Mouse (Mus musculus): ENCODE results near the gene Pip4k2b. TPM values are rescaled to one million over a fixed set of nuclear protein-coding genes. Genes with fewer than 3 reads are reported as not detected.

Pip4k2b gene
- total and polyA plus RNA-seq, 3 experiments: 23.3 to 44.0 (median 30.8) TPM

GRCm38 (mm10) chr11:97742157-97742556 lies 2.3 kb downstream of the Pip4k2b start:
- Histone ChIP-seq H3K27me3 (replicated peaks) (no peaks in the 10 kb centered on the region), H3K36me3 (replicated peaks in 1 of 2; ENCODE audit: control insufficient read depth in 1 of 2, insufficient read depth in 1 of 2, low read length in 1 of 2) (peaks cover 8 to 44% of the 10 kb centered on the region in 2 experiments), H3K4me3 (replicated peaks in 1 of 3; ENCODE audit: low read depth in 2 of 3, low read length in 2 of 3, poor library complexity in 1 of 3) (no peak overlapping the region), H3K9me3 (replicated peaks; ENCODE audit: low read length) (peaks cover 2% of the 10 kb centered on the region), H3K4me2 (ENCODE audit: insufficient read depth, low read depth, poor library complexity, severe bottlenecking) (no peak overlapping the region), H3K9ac (ENCODE audit: insufficient read depth, low read depth) (no peak overlapping the region), H3K4me1 (ENCODE audit: control insufficient read depth in 1 of 2, insufficient read depth in 2 of 2) (peaks cover 6 to 31% of the 10 kb centered on the region in 2 experiments), H3K27ac (ENCODE audit: insufficient read depth, low read depth) (no peak overlapping the region), H3K79me2 (replicated peaks; ENCODE audit: control insufficient read depth, extremely low read depth, insufficient read depth, poor library complexity, severe bottlenecking) (peaks cover 36% of the 10 kb centered on the region)
- in situ Hi-C loops (cut with MboI; ENCODE audit: low pct_ligation_motif_present, low pct_unique_long_range_greater_than_20kb, low sequenced_read_pairs): no loop called here
- no peak for DNase-seq (ENCODE audit: extremely low read depth)
- dilution Hi-C loops (cut with MboI; ENCODE audit: extremely low pct_ligation_motif_present, extremely low pct_unique_long_range_greater_than_20kb, low sequenced_read_pairs): no loop called here
- TF ChIP-seq ZNF384 (IDR thresholded peaks at IDR 0.05; ENCODE audit: low read depth, low read length): no peak
- TF ChIP-seq ETS1 (conservative IDR thresholded peaks at IDR 0.05; ENCODE audit: low read depth, low read length): no peak
- TF ChIP-seq ZMIZ1 (IDR thresholded peaks at IDR 0.05; ENCODE audit: low read depth, low read length): no peak
- TF ChIP-seq CHD1 (IDR thresholded peaks at IDR 0.05; ENCODE audit: low read depth, low read length): no peak
- no peak for TF ChIP-seq TCF12 (IDR thresholded peaks at IDR 0.05; ENCODE audit: low read depth, low read length)
- TF ChIP-seq E2F4 (IDR thresholded peaks at IDR 0.05; ENCODE audit: insufficient replicate concordance, low read depth, low read length): no peak
- TF ChIP-seq ZKSCAN1 (IDR thresholded peaks at IDR 0.05; ENCODE audit: borderline replicate concordance, low read depth, low read length): no peak
- no peak for TF ChIP-seq NELFE (IDR thresholded peaks at IDR 0.05; ENCODE audit: low read depth, low read length)
- TF ChIP-seq SIN3A (IDR thresholded peaks at IDR 0.05; ENCODE audit: low read length): no peak
- no peak for TF ChIP-seq RCOR1 (conservative IDR thresholded peaks at IDR 0.05; ENCODE audit: low read depth, low read length)
- no peak for TF ChIP-seq SMC3 (IDR thresholded peaks at IDR 0.05; ENCODE audit: low read depth, low read length)
- no peak for TF ChIP-seq KAT2A (IDR thresholded peaks at IDR 0.05; ENCODE audit: insufficient replicate concordance, low read length)
- TF ChIP-seq USF2 (conservative IDR thresholded peaks at IDR 0.05; ENCODE audit: low read depth, low read length): no peak

GRCm38 (mm10) chr11:97740190-97740589 lies 4.3 kb downstream of the Pip4k2b start:
- H3K4me2 ChIP-seq (ENCODE audit: insufficient read depth, low read depth, poor library complexity, severe bottlenecking): no peak overlapping the region
- TF ChIP-seq CTCF (conservative IDR thresholded peaks at IDR 0.05 in 1 of 2, IDR thresholded peaks at IDR 0.05 in 1 of 2; ENCODE audit: low read depth in 2 of 2, low read length in 2 of 2) (no peak), NELFE (IDR thresholded peaks at IDR 0.05; ENCODE audit: low read depth, low read length) (no peak), POLR2AphosphoS2 (IDR thresholded peaks at IDR 0.05; ENCODE audit: low read depth, low read length) (no peak), ZMIZ1 (IDR thresholded peaks at IDR 0.05; ENCODE audit: low read depth, low read length) (no peak), TBP (conservative IDR thresholded peaks at IDR 0.05; ENCODE audit: low read depth, low read length) (no peak), MEF2A (IDR thresholded peaks at IDR 0.05; ENCODE audit: borderline replicate concordance, low read depth, low read length) (no peak), JUND (conservative IDR thresholded peaks at IDR 0.05; ENCODE audit: low read depth, low read length) (no peak), KAT2A (IDR thresholded peaks at IDR 0.05; ENCODE audit: insufficient replicate concordance, low read length) (no peak), EP300 (IDR thresholded peaks at IDR 0.05; ENCODE audit: low read length) (no peak), USF1 (IDR thresholded peaks at IDR 0.05; ENCODE audit: low read depth, low read length) (no peak), ZC3H11A (IDR thresholded peaks at IDR 0.05; ENCODE audit: low read depth, low read length) (no peak), SIN3A (IDR thresholded peaks at IDR 0.05; ENCODE audit: low read length) (no peak), NRF1 (IDR thresholded peaks at IDR 0.05; ENCODE audit: low read depth, low read length) (no peak), HCFC1 (IDR thresholded peaks at IDR 0.05; ENCODE audit: low read depth, low read length) (no peak), IRF4 (IDR thresholded peaks at IDR 0.05; ENCODE audit: low read depth, low read length) (no peak), CHD1 (IDR thresholded peaks at IDR 0.05; ENCODE audit: low read depth, low read length) (no peak), MAFK (IDR thresholded peaks at IDR 0.05; ENCODE audit: insufficient replicate concordance, low read length) (no peak)
- H3K9ac ChIP-seq (ENCODE audit: insufficient read depth, low read depth): no peak overlapping the region
- peaks cover 0 to 42% of the 10 kb centered on the region in 2 experiments for H3K36me3 ChIP-seq (replicated peaks in 1 of 2; ENCODE audit: control insufficient read depth in 1 of 2, insufficient read depth in 1 of 2, low read length in 1 of 2)
- dilution Hi-C loops (cut with MboI; ENCODE audit: extremely low pct_ligation_motif_present, extremely low pct_unique_long_range_greater_than_20kb, low sequenced_read_pairs) (no loop called here), in situ Hi-C loops (cut with MboI; ENCODE audit: low pct_ligation_motif_present, low pct_unique_long_range_greater_than_20kb, low sequenced_read_pairs) (no loop called here)
- H3K79me2 ChIP-seq (replicated peaks; ENCODE audit: control insufficient read depth, extremely low read depth, insufficient read depth, poor library complexity, severe bottlenecking): peaks cover 36% of the 10 kb centered on the region
- peaks cover 6 to 28% of the 10 kb centered on the region in 2 experiments for H3K4me1 ChIP-seq (ENCODE audit: control insufficient read depth in 1 of 2, insufficient read depth in 2 of 2)
- H3K27ac ChIP-seq (ENCODE audit: insufficient read depth, low read depth): no peak overlapping the region
- no peak for DNase-seq (ENCODE audit: extremely low read depth)
- H3K9me3 ChIP-seq (replicated peaks; ENCODE audit: low read length): peaks cover 2% of the 10 kb centered on the region
- no peak overlapping the region for H3K4me3 ChIP-seq (replicated peaks in 1 of 3; ENCODE audit: low read depth in 2 of 3, low read length in 2 of 3, poor library complexity in 1 of 3)
- no peaks in the 10 kb centered on the region for H3K27me3 ChIP-seq (replicated peaks)
